Mouse (Mus musculus) embryonic stem cell, embryonic (primary cell): ENCODE results near the gene Hist1h2bm.

Experiments
- CTCF ChIA-PET, 4 experiments: fragments of 300-600 bp in 2 of 4; fragments of 350-600 bp in 2 of 4; sonication (Branson Sonifier 250); formaldehyde crosslinking; loops; one replicate each; lab custom pipeline; 2022; ENCODE audit warnings: inconsistent platforms in 2 of 4; lab: Charles Lee
- POLR2A ChIA-PET, 4 experiments: fragments of 300-600 bp in 2 of 4; fragments of 350-600 bp in 2 of 4; sonication (Branson Sonifier 250); formaldehyde crosslinking; loops; one replicate each; lab custom pipeline; 2022; ENCODE audit warnings: antibody characterized with exemption in 4 of 4, inconsistent platforms in 1 of 4; lab: Charles Lee

Hist1h2bm gene

GRCm38 (mm10) chr13:21718381-21719080 is 3.3 kb upstream of the Hist1h2bm start:
- CTCF ChIA-PET: interaction anchor here in 1 of 4 experiments (0.8 to 1.3 kb wide), 2 partner anchors 13 to 15 kb away, joined by 3 to 5 read pairs; no protein-coding TSS in a partner anchor
- POLR2A ChIA-PET: interaction anchor here (0.5 to 8.5 kb wide), 55 partner anchors 8 to 1342 kb away, joined by 3 to 241 read pairs (median 9); partner anchors contain the start of genes Hist1h1b (in 4 of the 4), Hist1h2ah (in 4 of the 4), Hist1h2ak (in 4 of the 4) and Hist1h2an (in 4 of the 4)

GRCm38 (mm10) chr13:21721107-21721756 is 612 bp upstream of the Hist1h2bm start:
- POLR2A ChIA-PET: interaction anchor here (0.6 to 27.0 kb wide), 59 partner anchors 8 to 1865 kb away, joined by 3 to 530 read pairs (median 4); partner anchors contain the start of genes Hist1h4k (in 4 of the 4), Hist1h1b (in 3 of the 4), Hist1h2ah (in 3 of the 4) and Hist1h2ak (in 3 of the 4)

GRCm38 (mm10) chr13:21722373-21722925 is 605 bp downstream of the Hist1h2bm start:
- POLR2A ChIA-PET: interaction anchor here (0.6 to 27.0 kb wide), 39 partner anchors 10 to 742 kb away, joined by 3 to 530 read pairs (median 6); partner anchors contain the start of genes Hist1h4k (in 4 of the 4), Hist1h1b (in 3 of the 4), Hist1h2ak (in 3 of the 4) and Hist1h2an (in 3 of the 4)
- CTCF ChIA-PET: no interaction called here

More at GRCm38 (mm10) chr13:21721107-21721756, 612 bp upstream of the Hist1h2bm start:
- CTCF ChIA-PET: interaction anchor here in 1 of 4 experiments (0.7 kb wide), 1 partner anchor 12 kb away, joined by 3 read pairs; no protein-coding TSS in a partner anchor

GRCm38 (mm10) chr13:21722993-21723836 is 1.4 kb downstream of the Hist1h2bm start:
- ChIA-PET POLR2A (interaction anchor here in 3 of 4 experiments (0.7 to 27.0 kb wide), 23 partner anchors 7 to 1593 kb away, joined by 3 to 530 read pairs (median 8); partner anchors contain the start of genes Hist1h4k (in 3 of the 3), Hist1h1b (in 2 of the 3), Hist1h2ak (in 2 of the 3) and Hist1h2bn (in 2 of the 3)), CTCF (no interaction called here)

GRCm38 (mm10) chr13:21727948-21728572 is 6.2 kb downstream of the Hist1h2bm start:
- ChIA-PET CTCF (no interaction called here), POLR2A (interaction anchor here (0.6 to 27.0 kb wide), 25 partner anchors 4 to 548 kb away, joined by 3 to 530 read pairs (median 4); partner anchors contain the start of genes Hist1h1b (in 2 of the 4), Hist1h2ai (in 2 of the 4), Hist1h2ak (in 2 of the 4) and Hist1h2an (in 2 of the 4))

GRCm38 (mm10) chr13:21729544-21729943 is 7.7 kb downstream of the Hist1h2bm start:
- CTCF ChIA-PET: no interaction called here

GRCm38 (mm10) chr13:21733466-21733865 is 11.6 kb downstream of the Hist1h2bm start:
- ChIA-PET POLR2A (interaction anchor here in 3 of 4 experiments (0.6 to 27.0 kb wide), 28 partner anchors 9 to 760 kb away, joined by 3 to 530 read pairs (median 10); partner anchors contain the start of genes Hist1h2ai (in 3 of the 3), Hist1h2ak (in 3 of the 3), Hist1h2bl (in 3 of the 3) and Hist1h2bm (in 3 of the 3)), CTCF (interaction anchor here in 2 of 4 experiments (0.6 to 1.5 kb wide), 10 partner anchors 8 to 554 kb away, joined by 3 to 12 read pairs (median 5); partner anchors contain the start of genes Hist1h2ai (in 1 of the 2), Hist1h2bl (in 1 of the 2), Hist1h3h (in 1 of the 2) and Hist1h4k (in 1 of the 2))

More at GRCm38 (mm10) chr13:21729544-21729943, 7.7 kb downstream of the Hist1h2bm start:
- POLR2A ChIA-PET: interaction anchor here in 2 of 4 experiments (1.3 to 27.0 kb wide), 7 partner anchors 6 to 100 kb away, joined by 4 to 530 read pairs (median 240); partner anchors contain the start of genes Hist1h2ak (in 2 of the 2), Hist1h2bn (in 2 of the 2), Hist1h3h (in 2 of the 2) and Hist1h4k (in 2 of the 2)

- CTCF ChIA-PET: interaction anchor here in 3 of 4 experiments (0.6 to 1.5 kb wide), 12 partner anchors 9 to 554 kb away, joined by 3 to 12 read pairs (median 4); partner anchors contain the start of genes Hist1h2bl (in 2 of the 3), Hist1h2ai (in 1 of the 3), Hist1h3h (in 1 of the 3) and Hist1h4k (in 1 of the 3)
- POLR2A ChIA-PET: interaction anchor here (0.6 to 27.0 kb wide), 56 partner anchors 8 to 759 kb away, joined by 3 to 530 read pairs (median 7); partner anchors contain the start of genes Hist1h2ai (in 4 of the 4), Hist1h2an (in 4 of the 4), Hist1h2bl (in 4 of the 4) and Hist1h2bp (in 4 of the 4)
Observed at GRCm38 (mm10) chr13:21734010-21734905, 12.4 kb downstream of the Hist1h2bm start.

- ChIA-PET CTCF (interaction anchor here in 3 of 4 experiments (0.5 to 1.0 kb wide), 4 partner anchors 15 to 49 kb away, joined by 3 to 5 read pairs (median 3); partner anchors contain the start of genes Hist1h2bl (in 1 of the 3) and Hist1h4k (in 1 of the 3)), POLR2A (interaction anchor here (0.5 to 27.0 kb wide), 56 partner anchors 7 to 1821 kb away, joined by 3 to 530 read pairs (median 6); partner anchors contain the start of genes Hist1h2ai (in 4 of the 4), Hist1h2an (in 4 of the 4), Hist1h2bl (in 4 of the 4) and Hist1h2bp (in 4 of the 4))
Observed at GRCm38 (mm10) chr13:21734906-21735767, 13.3 kb downstream of the Hist1h2bm start, which contains the start of gene Hist1h4j. Hist1h4j (plus strand) TSS chr13:21735064.

GRCm38 (mm10) chr13:21745006-21745405 is 23.2 kb downstream of the Hist1h2bm start:
- ChIA-PET POLR2A (interaction anchor here in 3 of 4 experiments (0.9 to 27.0 kb wide), 17 partner anchors 6 to 42 kb away, joined by 3 to 530 read pairs (median 4); partner anchors contain the start of genes Hist1h2ak (in 2 of the 3), Hist1h2an (in 2 of the 3), Hist1h2bm (in 2 of the 3) and Hist1h2bn (in 2 of the 3)), CTCF (no interaction called here)

- ChIA-PET POLR2A (interaction anchor here (0.6 to 16.3 kb wide), 56 partner anchors 10 to 1967 kb away, joined by 3 to 823 read pairs (median 7); partner anchors contain the start of genes Hist1h1b (in 4 of the 4), Hist1h2ai (in 4 of the 4), Hist1h2bl (in 4 of the 4) and Hist1h2bm (in 4 of the 4)), CTCF (interaction anchor here in 1 of 4 experiments (1.2 kb wide), 2 partner anchors 14 to 16 kb away, joined by 5 to 6 read pairs; partner anchors contain the start of gene Hist1h4j)
Observed at GRCm38 (mm10) chr13:21749387-21750158, 27.7 kb downstream of the Hist1h2bm start.
